Mouse (Mus musculus) neutrophil, adult 65 days (primary cell): ENCODE data around the gene Pla1a. TPM values are rescaled to one million over a fixed set of nuclear protein-coding genes. Genes with fewer than 3 reads are reported as not detected.

Source experiments
- total RNA-seq: library from RNA; stranded (reverse); gene quantifications from 2 replicates; pipeline ENCODE4 v1.2.4, GENCODE M21; 2023

Gene Pla1a
- 0.20 and 0.47 TPM in 2 replicates for total RNA-seq

DNA sequence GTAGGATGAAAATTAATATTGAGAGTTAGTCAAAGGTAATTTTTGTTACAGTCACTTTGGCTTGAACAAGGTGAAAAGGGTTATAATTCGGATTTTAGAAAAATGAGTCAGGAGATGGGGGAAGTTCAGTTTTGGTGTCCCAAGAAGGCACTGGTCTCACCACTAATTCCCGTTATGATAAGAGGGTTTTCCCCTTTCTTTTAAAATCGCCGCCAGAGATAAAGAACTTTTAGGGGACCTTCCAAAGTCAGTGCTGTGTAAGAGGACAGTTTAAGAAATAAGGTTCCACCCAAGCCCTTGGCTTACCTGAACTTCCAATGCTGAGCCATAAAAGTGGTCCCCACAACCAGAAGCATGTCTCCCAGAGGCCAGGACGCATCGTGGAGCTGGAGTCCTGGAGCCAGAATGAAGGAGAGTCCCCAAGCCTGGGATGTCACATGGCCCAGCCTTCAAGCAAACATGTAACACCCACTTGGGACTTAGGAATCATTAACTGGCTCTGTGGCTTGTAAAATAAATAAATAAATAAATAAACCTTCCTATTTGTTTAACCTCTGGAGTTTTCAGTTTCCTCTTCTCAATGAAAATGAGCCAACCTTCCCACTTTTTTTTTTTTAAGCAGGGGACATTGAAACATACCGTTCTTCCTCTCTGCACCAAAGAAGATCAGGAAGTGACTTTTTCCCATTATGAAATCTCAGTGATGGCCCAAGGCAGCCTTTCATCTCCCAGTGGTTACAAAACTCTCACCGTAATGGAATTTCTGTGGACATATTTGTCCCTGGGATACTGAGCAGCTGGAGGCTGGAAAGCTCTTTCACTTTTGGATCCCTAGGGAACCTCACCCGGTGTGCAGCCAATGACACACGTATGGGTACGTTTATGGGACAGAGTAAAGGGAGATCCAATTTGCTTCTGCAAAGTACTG is at the start of gene Pla1a:
TSS of gene Pla1a (minus strand) at position 648 of the 928 bp plus-strand sequence.

GRCm38 (mm10) chr16:38455511-38456418 is 22.8 kb upstream of the Pla1a start, which contains the start of gene Cd80:
TSS of gene Cd80 (plus strand) at chr16:38455561.

DNA sequence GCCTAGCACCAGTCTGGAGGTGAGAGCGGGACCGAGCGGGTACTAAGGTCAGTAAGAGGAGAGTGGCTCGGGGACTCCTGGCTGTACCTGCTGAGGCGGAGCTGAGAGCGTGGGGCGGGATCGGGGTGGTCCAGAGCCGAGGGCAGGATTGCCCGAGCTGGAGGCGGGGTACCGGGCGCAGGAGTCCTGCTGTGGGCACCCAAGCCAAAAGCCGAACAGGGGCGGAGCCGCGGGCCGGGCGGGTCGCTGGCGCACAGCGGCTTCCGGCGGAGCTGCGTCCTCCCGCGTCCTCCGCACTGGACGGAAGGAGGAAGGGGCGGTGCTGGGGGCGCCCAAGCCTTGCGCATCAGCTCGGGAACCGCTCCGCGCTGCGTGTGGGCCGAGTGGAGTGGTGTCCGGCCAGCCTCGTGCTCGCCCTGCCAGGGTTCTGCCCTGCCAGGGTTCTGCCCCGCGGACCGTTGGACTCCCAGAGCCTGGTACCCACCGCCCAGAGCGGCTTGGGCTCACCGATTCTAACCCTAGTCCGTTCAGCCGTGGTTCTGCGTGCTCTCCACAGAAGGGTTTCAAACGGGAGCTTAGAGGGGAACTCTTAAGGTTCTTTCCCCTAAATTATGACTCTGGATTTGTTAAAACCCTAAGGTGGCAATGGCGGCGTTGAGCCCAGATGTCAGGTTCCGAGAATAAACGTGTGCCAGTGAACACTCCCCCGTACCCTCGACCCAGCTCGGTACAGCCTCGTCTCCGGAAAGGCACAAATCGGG is 19.7 kb upstream of the Pla1a start, which contains the start of gene Adprh:
TSS of gene Adprh (minus strand) at position 262 of the 761 bp plus-strand sequence.

GRCm38 (mm10) chr16:38361933-38362332 is 71.0 kb downstream of the Pla1a start, which contains the start of gene Popdc2:
TSS of gene Popdc2 (plus strand) at chr16:38362209.

GRCm38 (mm10) chr16:38346529-38347325 is 86.2 kb downstream of the Pla1a start, which contains the start of the genes Cox17 and Gm21987:
TSS of gene Cox17 (plus strand) at chr16:38346991.
TSS of gene Gm21987 (plus strand) at chr16:38347040.

Other genes with a start within 250 kb of the Pla1a start
- gene Nr1i2, start 138.3 kb downstream of the Pla1a start, total RNA-seq, result not detected in 2 replicates
- not detected in 2 replicates for gene Maats1, start 91.0 kb downstream of the Pla1a start, total RNA-seq
- gene Cox17, start 86.2 kb downstream of the Pla1a start, total RNA-seq, result 79.1 and 87.3 TPM in 2 replicates
- gene Gm21987, start 86.1 kb downstream of the Pla1a start, total RNA-seq, result not detected in 2 replicates
- 0.25 and 0.38 TPM in 2 replicates for gene Popdc2, start 70.9 kb downstream of the Pla1a start, total RNA-seq
- gene Adprh, start 19.6 kb upstream of the Pla1a start, total RNA-seq, result 43.9 and 44.8 TPM in 2 replicates
- gene Cd80, start 22.4 kb upstream of the Pla1a start, total RNA-seq, result 50.1 and 74.4 TPM in 2 replicates
- gene Timmdc1, start 89.5 kb upstream of the Pla1a start, total RNA-seq, result 9.3 and 10.5 TPM in 2 replicates
- 5.1 and 7.3 TPM in 2 replicates for gene Poglut1, start 117.1 kb upstream of the Pla1a start, total RNA-seq
- 64.4 and 83.6 TPM in 2 replicates for gene Tmem39a, start 125.6 kb upstream of the Pla1a start, total RNA-seq